Mouse (Mus musculus): Measurements from ENCODE around the gene Dcps.
"Not testable (repeated sequence)": the region's sequence is repeated elsewhere in the genome, so short reads cannot be mapped to it uniquely, and the experiment has no call there.

Gene Dcps

GRCm38 (mm10) chr9:35182832-35183231 is 7.0 kb upstream of the Dcps start:
- in situ Hi-C loops (cut with MboI, MseI), result no loop called here

GRCm38 (mm10) chr9:35176124-35176659 is 331 bp upstream of the Dcps start:
- in situ Hi-C loops (cut with MboI, MseI), result no loop called here

GRCm38 (mm10) chr9:35173331-35173730 is 2.5 kb downstream of the Dcps start:
- in situ Hi-C loops (cut with MboI, MseI), result no loop called here

- in situ Hi-C loops (cut with MboI, MseI), result no loop called here
Measured at GRCm38 (mm10) chr9:35170071-35170470, 5.8 kb downstream of the Dcps start.

- in situ Hi-C loops (cut with MboI, MseI), result no loop called here
Measured at GRCm38 (mm10) chr9:35166798-35167635, 8.8 kb downstream of the Dcps start.

GRCm38 (mm10) chr9:35166144-35166797 is 9.6 kb downstream of the Dcps start:
- in situ Hi-C loops (cut with MboI, MseI), result no loop called here

GRCm38 (mm10) chr9:35164142-35164874 is 11.6 kb downstream of the Dcps start:
- in situ Hi-C loops (cut with MboI, MseI), result no loop called here

GRCm38 (mm10) chr9:35163011-35163690 is 12.7 kb downstream of the Dcps start:
- in situ Hi-C loops (cut with MboI, MseI), result no loop called here

- in situ Hi-C loops (cut with MboI, MseI), result no loop called here
Measured at GRCm38 (mm10) chr9:35161721-35162120, 14.1 kb downstream of the Dcps start.

GRCm38 (mm10) chr9:35160662-35161061 is 15.2 kb downstream of the Dcps start:
- in situ Hi-C loops (cut with MboI, MseI), result no loop called here

GRCm38 (mm10) chr9:35158477-35158876 is 17.4 kb downstream of the Dcps start:
- in situ Hi-C loops (cut with MboI, MseI), result no loop called here

- in situ Hi-C loops (cut with MboI, MseI), result no loop called here
Measured at GRCm38 (mm10) chr9:35156862-35157261, 19.0 kb downstream of the Dcps start.

- in situ Hi-C loops (cut with MboI, MseI), result no loop called here
Measured at GRCm38 (mm10) chr9:35156002-35156710, 19.7 kb downstream of the Dcps start.

GRCm38 (mm10) chr9:35152923-35153322 is 22.9 kb downstream of the Dcps start:
- in situ Hi-C loops (cut with MboI, MseI), result no loop called here

GRCm38 (mm10) chr9:35148822-35149221 is 27.0 kb downstream of the Dcps start:
- in situ Hi-C loops (cut with MboI, MseI), result not testable (repeated sequence)

GRCm38 (mm10) chr9:35147261-35147660 is 28.6 kb downstream of the Dcps start:
- in situ Hi-C loops (cut with MboI, MseI), result not testable (repeated sequence)

- in situ Hi-C loops (cut with MboI, MseI), result no loop called here
Measured at GRCm38 (mm10) chr9:35145829-35146228, 30.0 kb downstream of the Dcps start.

GRCm38 (mm10) chr9:35145118-35145517 is 30.7 kb downstream of the Dcps start:
- in situ Hi-C loops (cut with MboI, MseI), result no loop called here

- in situ Hi-C loops (cut with MboI, MseI), result no loop called here
Measured at GRCm38 (mm10) chr9:35142221-35142620, 33.6 kb downstream of the Dcps start.

GRCm38 (mm10) chr9:35139231-35139744 is 36.6 kb downstream of the Dcps start:
- in situ Hi-C loops (cut with MboI, MseI), result no loop called here

- in situ Hi-C loops (cut with MboI, MseI), result no loop called here
Measured at GRCm38 (mm10) chr9:35138029-35138428, 37.8 kb downstream of the Dcps start.

Data from regulatory T cell (primary cell).